Comparison of ENCODE assay signal across 16 mouse cellular contexts in genomic region chr5:134597711-134598110, GRCm38 (mm10). TPM values are rescaled to one million over a fixed set of nuclear protein-coding genes. Genes with fewer than 3 reads are reported as not detected.
DNase-seq lines count a peak whose midpoint lies in the region; ATAC-seq lines count a peak whose summit lies in the region.
"Had no signal": no experiment of that assay in that cellular context is flagged by ENCODE, and none has a peak within 500 bp of the region (broad histone marks: within the 10 kb centered on the region; RNA-seq: fewer than 3 reads in every experiment).

No protein-coding gene starts in this region.

- peaks cover 74% of the 10 kb centered on the region for H3K36me3 ChIP-seq in heart, embryonic 10.5 days
- peaks cover 21% of the 10 kb centered on the region for H3K36me3 ChIP-seq in neural tube, embryonic 11.5 days (ENCODE audit: control insufficient read depth, insufficient read depth, low read length)

- H3K27ac ChIP-seq in heart, embryonic 10.5 days = no peak overlapping the region
- H3K27ac ChIP-seq in neural tube, embryonic 11.5 days (ENCODE audit: low read depth, low read length) = no peak overlapping the region
- H3K27ac ChIP-seq: embryonic facial prominence, embryonic 15.5 days; heart, embryonic 15.5 days; macrophage; midbrain, embryonic 12.5 days had no signal

- no peak overlapping the region for H3K4me3 ChIP-seq in heart, embryonic 10.5 days
- H3K4me3 ChIP-seq in neural tube, embryonic 11.5 days (ENCODE audit: low read depth, low read length) = no peak overlapping the region
- H3K4me3 ChIP-seq: embryonic facial prominence, embryonic 15.5 days; heart, embryonic 15.5 days; midbrain, embryonic 12.5 days had no signal

- H3K27me3 ChIP-seq in heart, embryonic 10.5 days (ENCODE audit: insufficient read depth, poor library complexity, severe bottlenecking) = no peaks in the 10 kb centered on the region
- H3K27me3 ChIP-seq in neural tube, embryonic 11.5 days (ENCODE audit: control insufficient read depth, insufficient read depth, low read length) = no peaks in the 10 kb centered on the region
- H3K27me3 ChIP-seq: embryonic facial prominence, embryonic 15.5 days; heart, embryonic 15.5 days; midbrain, embryonic 12.5 days had no signal

- ATAC-seq in neural tube, embryonic 11.5 days (ENCODE audit: insufficient read depth, low FRiP score, low TSS enrichment) = no peak
- ATAC-seq: liver, postnatal 0 days had no signal

- intact Hi-C loops in gastrocnemius, postnatal 14 days (cut with DNase I; ENCODE audit: low total_unique reads) = no loop called here

- DNase-seq in heart, adult 18-20 months = peak; percentile 34 to 40
- DNase-seq in heart, embryonic 10.5 days (ENCODE audit: low spot score) = no peak
- DNase-seq in neural tube, embryonic 11.5 days (ENCODE audit: low spot score) = peak; percentile 5
- no peak for DNase-seq in neural tube, embryonic 10.5 days (ENCODE audit: extremely low spot score, low spot score)
- DNase-seq in gastrocnemius, postnatal 14 days = peak; percentile 70
- no peak for DNase-seq in MN1 (ENCODE audit: low spot score)
- DNase-seq in thymus, postnatal 14 days = no peak
- DNase-seq: adrenal gland, postnatal 10 days; kidney, adult 8-10 months; liver, postnatal 0 days had no signal

- no peak overlapping the region for H3K4me2 ChIP-seq in neural tube, embryonic 11.5 days (ENCODE audit: low read depth)
- H3K4me2 ChIP-seq: embryonic facial prominence, embryonic 15.5 days; heart, embryonic 15.5 days; midbrain, embryonic 12.5 days had no signal

- WGBS in heart, embryonic 10.5 days = 84% methylated on average over 10 of the region's 10 CpGs
- 92% methylated on average over 10 of the region's 10 CpGs for WGBS in neural tube, embryonic 11.5 days

- H3K9ac ChIP-seq in neural tube, embryonic 11.5 days (ENCODE audit: low read length) = no peak overlapping the region
- H3K9ac ChIP-seq: embryonic facial prominence, embryonic 15.5 days; heart, embryonic 15.5 days; liver, postnatal 0 days; midbrain, embryonic 12.5 days had no signal

- no peaks in the 10 kb centered on the region for H3K9me3 ChIP-seq in heart, embryonic 10.5 days
- H3K9me3 ChIP-seq in neural tube, embryonic 11.5 days (ENCODE audit: control insufficient read depth, low read length) = no peaks in the 10 kb centered on the region
- H3K9me3 ChIP-seq: embryonic facial prominence, embryonic 15.5 days; heart, embryonic 15.5 days; midbrain, embryonic 12.5 days had no signal

- H3K4me1 ChIP-seq in heart, embryonic 10.5 days = peaks cover 15% of the 10 kb centered on the region
- H3K4me1 ChIP-seq in neural tube, embryonic 11.5 days (ENCODE audit: control insufficient read depth, insufficient read depth, low read length) = no peaks in the 10 kb centered on the region
- H3K4me1 ChIP-seq: embryonic facial prominence, embryonic 15.5 days; midbrain, embryonic 12.5 days had no signal

RNA-seq across cellular contexts. Expression of gene Rfc2, which starts 16.5 kb away (rescaled TPM):
- 10 to 100 TPM; 20.7 to 25.0 TPM for total RNA-seq in heart, adult 18-20 months (2021)
- 271 and 300 TPM in 2 replicates for polyA plus RNA-seq in heart, embryonic 10.5 days (2016; fragmentation: Nextera tagmentation; extraction: Ambion mirVana)
- 309 and 324 TPM in 2 replicates for polyA plus RNA-seq in neural tube, embryonic 11.5 days (2014; fragmentation: Nextera tagmentation; extraction: Ambion mirVana)
- 10 to 100 TPM; 12.4 to 14.1 TPM for total RNA-seq in gastrocnemius, postnatal 14 days (2021)

RNA-seq across cellular contexts. Expression of gene Lat2, which starts 17.1 kb away (rescaled TPM):
- 1 to 10 TPM; 2.0 to 2.4 TPM for total RNA-seq in heart, adult 18-20 months (2021)
- 2.9 and 4.1 TPM in 2 replicates for polyA plus RNA-seq in heart, embryonic 10.5 days (2016; fragmentation: Nextera tagmentation; extraction: Ambion mirVana)
- polyA plus RNA-seq in neural tube, embryonic 11.5 days (2014; fragmentation: Nextera tagmentation; extraction: Ambion mirVana) = 1.4 TPM in 2 replicates
- total RNA-seq in gastrocnemius, postnatal 14 days (2021) = 1 to 10 TPM; 1.3 to 1.5 TPM

RNA-seq across cellular contexts. Expression of gene Syna, which starts 37.7 kb away (rescaled TPM):
- not detected for total RNA-seq in heart, adult 18-20 months (2021)
- polyA plus RNA-seq in heart, embryonic 10.5 days (2016; fragmentation: Nextera tagmentation; extraction: Ambion mirVana) = not detected in 2 replicates
- polyA plus RNA-seq in neural tube, embryonic 11.5 days (2014; fragmentation: Nextera tagmentation; extraction: Ambion mirVana) = not detected in 2 replicates
- total RNA-seq in gastrocnemius, postnatal 14 days (2021) = under 1 TPM in 1 of 2 experiments, not detected in 1; 0.29 TPM
- total RNA-seq: adrenal gland, postnatal 10 days; MEL had no signal
- polyA plus RNA-seq: forebrain, embryonic 11.5 days; liver, postnatal 0 days; macrophage had no signal

RNA-seq across cellular contexts. Expression of gene Eif4h, which starts 41.6 kb away (rescaled TPM):
- 100 to 1,000 TPM; 132 to 136 TPM for total RNA-seq in heart, adult 18-20 months (2021)
- polyA plus RNA-seq in heart, embryonic 10.5 days (2016; fragmentation: Nextera tagmentation; extraction: Ambion mirVana) = 435 and 453 TPM in 2 replicates
- polyA plus RNA-seq in neural tube, embryonic 11.5 days (2014; fragmentation: Nextera tagmentation; extraction: Ambion mirVana) = 457 and 469 TPM in 2 replicates
- total RNA-seq in gastrocnemius, postnatal 14 days (2021) = 100 to 1,000 TPM; 110 to 114 TPM

RNA-seq across cellular contexts. Expression of gene Clip2, which starts 45.5 kb away (rescaled TPM):
- total RNA-seq in heart, adult 18-20 months (2021) = 1 to 10 TPM; 5.8 TPM
- polyA plus RNA-seq in heart, embryonic 10.5 days (2016; fragmentation: Nextera tagmentation; extraction: Ambion mirVana) = 2.1 TPM in 2 replicates
- 7.6 and 8.1 TPM in 2 replicates for polyA plus RNA-seq in neural tube, embryonic 11.5 days (2014; fragmentation: Nextera tagmentation; extraction: Ambion mirVana)
- total RNA-seq in gastrocnemius, postnatal 14 days (2021) = 1 to 10 TPM; 6.4 to 8.4 TPM

Comparison
In these comparisons a context has a peak if more than half of its experiments do, and no peak if none do; other contexts are left out.
1. DNase-seq: peak in heart, adult 18-20 months (2 of 2), neural tube, embryonic 11.5 days (single experiment) and gastrocnemius, postnatal 14 days (single experiment); none in heart, embryonic 10.5 days (single experiment), neural tube, embryonic 10.5 days (single experiment), MN1 (single experiment) and thymus, postnatal 14 days (single experiment).